Mouse (Mus musculus): ENCODE measurements around the gene Ets2. TPM values are rescaled to one million over a fixed set of nuclear protein-coding genes. Genes with fewer than 3 reads are reported as not detected.
A peak's percentile ranks its signal among the peaks of the same experiment; 100 is the strongest.

Ets2 gene
- 16.2 and 16.8 TPM in 2 replicates for polyA plus RNA-seq (2016; fragmentation: Nextera tagmentation; extraction: Ambion mirVana)

GRCm38 (mm10) chr16:95701802-95702561 is at the start of gene Ets2:
Ets2 (plus strand) TSS chr16:95702075.
- Histone ChIP-seq H3K36me3 (peaks cover 5% of the 10 kb centered on the region; the same call in 1 of the 2 replicates), H3K9me3 (replicated peaks) (no peaks in the 10 kb centered on the region), H3K4me1 (peaks cover 26% of the 10 kb centered on the region), H3K4me3 (peak within 1 kb of the TSS; percentile 76), H3K27me3 (ENCODE audit: low read depth, poor library complexity, severe bottlenecking) (no peaks in the 10 kb centered on the region), H3K27ac (replicated peaks) (peak within 1 kb of the TSS; percentile 89)
- DNase-seq (ENCODE audit: low spot score), result peak; percentile 88
- WGBS, result 1% methylated on average over 64 of the region's 64 CpGs

- Histone ChIP-seq H3K9me3 (replicated peaks) (peaks cover 16% of the 10 kb centered on the region; the same call in 1 of the 2 replicates), H3K36me3 (no peaks in the 10 kb centered on the region), H3K4me1 (no peaks in the 10 kb centered on the region), H3K27me3 (ENCODE audit: low read depth, poor library complexity, severe bottlenecking) (no peaks in the 10 kb centered on the region), H3K27ac (replicated peaks) (no peak overlapping the region), H3K4me3 (no peak overlapping the region)
- 93% methylated on average over 15 of the region's 15 CpGs for WGBS
- DNase-seq (ENCODE audit: low spot score), result no peak
Measured at GRCm38 (mm10) chr16:95654204-95654611, 47.7 kb upstream of the Ets2 start.

GRCm38 (mm10) chr16:95656535-95656934 is 45.3 kb upstream of the Ets2 start:
- H3K4me3 ChIP-seq, result no peak overlapping the region
- no peaks in the 10 kb centered on the region for H3K36me3 ChIP-seq
- no peak overlapping the region for H3K27ac ChIP-seq (replicated peaks)
- 94% methylated on average over 4 of the region's 4 CpGs for WGBS
- H3K9me3 ChIP-seq (replicated peaks), result peaks cover 16% of the 10 kb centered on the region; the same call in 1 of the 2 replicates
- no peaks in the 10 kb centered on the region for H3K4me1 ChIP-seq
- no peak for DNase-seq (ENCODE audit: low spot score)
- no peaks in the 10 kb centered on the region for H3K27me3 ChIP-seq (ENCODE audit: low read depth, poor library complexity, severe bottlenecking)

GRCm38 (mm10) chr16:95657187-95657586 is 44.7 kb upstream of the Ets2 start:
- Histone ChIP-seq H3K27me3 (ENCODE audit: low read depth, poor library complexity, severe bottlenecking) (no peaks in the 10 kb centered on the region), H3K36me3 (no peaks in the 10 kb centered on the region), H3K27ac (replicated peaks) (no peak overlapping the region), H3K4me3 (no peak overlapping the region), H3K4me1 (no peaks in the 10 kb centered on the region), H3K9me3 (replicated peaks) (peaks cover 16% of the 10 kb centered on the region; the same call in 1 of the 2 replicates)
- no peak for DNase-seq (ENCODE audit: low spot score)
- 97% methylated on average over 5 of the region's 5 CpGs for WGBS

- no peaks in the 10 kb centered on the region for H3K4me1 ChIP-seq
- no peak overlapping the region for H3K27ac ChIP-seq (replicated peaks)
- DNase-seq (ENCODE audit: low spot score), result no peak
- H3K36me3 ChIP-seq, result no peaks in the 10 kb centered on the region
- peaks cover 16% of the 10 kb centered on the region; the same call in 1 of the 2 replicates for H3K9me3 ChIP-seq (replicated peaks)
- 88% methylated on average over 5 of the region's 5 CpGs for whole genome bisulfite sequencing
- no peaks in the 10 kb centered on the region for H3K27me3 ChIP-seq (ENCODE audit: low read depth, poor library complexity, severe bottlenecking)
- H3K4me3 ChIP-seq, result no peak overlapping the region
Measured at GRCm38 (mm10) chr16:95657756-95658155, 44.1 kb upstream of the Ets2 start.

GRCm38 (mm10) chr16:95658836-95659430 is 42.9 kb upstream of the Ets2 start:
- Histone ChIP-seq H3K27ac (replicated peaks) (no peak overlapping the region), H3K4me3 (no peak overlapping the region), H3K36me3 (no peaks in the 10 kb centered on the region), H3K9me3 (replicated peaks) (peaks cover 16% of the 10 kb centered on the region; the same call in 1 of the 2 replicates), H3K4me1 (no peaks in the 10 kb centered on the region), H3K27me3 (ENCODE audit: low read depth, poor library complexity, severe bottlenecking) (no peaks in the 10 kb centered on the region)
- WGBS, result 68% methylated on average over 5 of the region's 5 CpGs
- DNase-seq (ENCODE audit: low spot score), result peak; percentile 22

- no peaks in the 10 kb centered on the region for H3K27me3 ChIP-seq (ENCODE audit: low read depth, poor library complexity, severe bottlenecking)
- peaks cover 16% of the 10 kb centered on the region; the same call in 1 of the 2 replicates for H3K9me3 ChIP-seq (replicated peaks)
- H3K36me3 ChIP-seq, result no peaks in the 10 kb centered on the region
- no peak overlapping the region for H3K4me3 ChIP-seq
- no peak overlapping the region for H3K27ac ChIP-seq (replicated peaks)
- WGBS, result 91% methylated on average over 19 of the region's 19 CpGs
- no peak for DNase-seq (ENCODE audit: low spot score)
- H3K4me1 ChIP-seq, result 0 out of 2 replicates have a peak, but pooled peaks cover 3% of the 10 kb centered on the region
Measured at GRCm38 (mm10) chr16:95659461-95659860, 42.4 kb upstream of the Ets2 start.

GRCm38 (mm10) chr16:95660909-95661308 is 41.0 kb upstream of the Ets2 start:
- no peaks in the 10 kb centered on the region for H3K27me3 ChIP-seq (ENCODE audit: low read depth, poor library complexity, severe bottlenecking)
- 86% methylated on average over 5 of the region's 5 CpGs for WGBS
- no peak overlapping the region for H3K27ac ChIP-seq (replicated peaks)
- H3K4me3 ChIP-seq, result no peak overlapping the region
- DNase-seq (ENCODE audit: low spot score), result no peak
- H3K36me3 ChIP-seq, result no peaks in the 10 kb centered on the region
- H3K4me1 ChIP-seq, result 0 out of 2 replicates have a peak, but pooled peaks cover 3% of the 10 kb centered on the region
- H3K9me3 ChIP-seq (replicated peaks), result peaks cover 16% of the 10 kb centered on the region; the same call in 1 of the 2 replicates

GRCm38 (mm10) chr16:95665472-95666131 is 36.3 kb upstream of the Ets2 start:
- no peak overlapping the region for H3K27ac ChIP-seq (replicated peaks)
- H3K4me1 ChIP-seq, result 0 out of 2 replicates have a peak, but pooled peaks cover 3% of the 10 kb centered on the region
- no peak overlapping the region for H3K4me3 ChIP-seq
- H3K9me3 ChIP-seq (replicated peaks), result no peaks in the 10 kb centered on the region
- H3K27me3 ChIP-seq (ENCODE audit: low read depth, poor library complexity, severe bottlenecking), result no peaks in the 10 kb centered on the region
- 71% methylated on average over 6 of the region's 6 CpGs for WGBS
- no peak for DNase-seq (ENCODE audit: low spot score)
- no peaks in the 10 kb centered on the region for H3K36me3 ChIP-seq

- WGBS, result 95% methylated on average over 10 of the region's 10 CpGs
- Histone ChIP-seq H3K9me3 (replicated peaks) (no peaks in the 10 kb centered on the region), H3K27ac (replicated peaks) (no peak overlapping the region), H3K4me1 (0 out of 2 replicates have a peak, but pooled peaks cover 3% of the 10 kb centered on the region), H3K36me3 (no peaks in the 10 kb centered on the region), H3K4me3 (no peak overlapping the region), H3K27me3 (ENCODE audit: low read depth, poor library complexity, severe bottlenecking) (no peaks in the 10 kb centered on the region)
- DNase-seq (ENCODE audit: low spot score), result no peak
Measured at GRCm38 (mm10) chr16:95666288-95666687, 35.6 kb upstream of the Ets2 start.

GRCm38 (mm10) chr16:95667395-95668150 is 34.3 kb upstream of the Ets2 start:
- H3K4me1 ChIP-seq, result 0 out of 2 replicates have a peak, but pooled peaks cover 3% of the 10 kb centered on the region
- no peaks in the 10 kb centered on the region for H3K36me3 ChIP-seq
- H3K27me3 ChIP-seq (ENCODE audit: low read depth, poor library complexity, severe bottlenecking), result no peaks in the 10 kb centered on the region
- H3K4me3 ChIP-seq, result no peak overlapping the region
- H3K27ac ChIP-seq (replicated peaks), result no peak overlapping the region
- DNase-seq (ENCODE audit: low spot score), result no peak
- no peaks in the 10 kb centered on the region for H3K9me3 ChIP-seq (replicated peaks)
- WGBS, result 70% methylated on average over 11 of the region's 11 CpGs

Measured in midbrain, embryonic 10.5 days (tissue).